Mouse (Mus musculus) kidney, adult 10 weeks (tissue): ENCODE measurements around the gene Actc1. TPM values are rescaled to one million over a fixed set of nuclear protein-coding genes. Genes with fewer than 3 reads are reported as not detected.

Experiments used
- polyA plus RNA-seq: library from polyadenylated mRNA; stranded (reverse); fragments of 350-450 nt; fragmentation: Illumina TruSeq; extraction: RNeasy Lipid Tissue Mini Kit (QIAGEN cat#74804); gene quantifications from one replicate; pipeline ENCODE4 v1.2.3, GENCODE M21; 2014; ENCODE audit warnings: low read depth, low replicate concordance

The Actc1 gene
- polyA plus RNA-seq, result not detected

DNA sequence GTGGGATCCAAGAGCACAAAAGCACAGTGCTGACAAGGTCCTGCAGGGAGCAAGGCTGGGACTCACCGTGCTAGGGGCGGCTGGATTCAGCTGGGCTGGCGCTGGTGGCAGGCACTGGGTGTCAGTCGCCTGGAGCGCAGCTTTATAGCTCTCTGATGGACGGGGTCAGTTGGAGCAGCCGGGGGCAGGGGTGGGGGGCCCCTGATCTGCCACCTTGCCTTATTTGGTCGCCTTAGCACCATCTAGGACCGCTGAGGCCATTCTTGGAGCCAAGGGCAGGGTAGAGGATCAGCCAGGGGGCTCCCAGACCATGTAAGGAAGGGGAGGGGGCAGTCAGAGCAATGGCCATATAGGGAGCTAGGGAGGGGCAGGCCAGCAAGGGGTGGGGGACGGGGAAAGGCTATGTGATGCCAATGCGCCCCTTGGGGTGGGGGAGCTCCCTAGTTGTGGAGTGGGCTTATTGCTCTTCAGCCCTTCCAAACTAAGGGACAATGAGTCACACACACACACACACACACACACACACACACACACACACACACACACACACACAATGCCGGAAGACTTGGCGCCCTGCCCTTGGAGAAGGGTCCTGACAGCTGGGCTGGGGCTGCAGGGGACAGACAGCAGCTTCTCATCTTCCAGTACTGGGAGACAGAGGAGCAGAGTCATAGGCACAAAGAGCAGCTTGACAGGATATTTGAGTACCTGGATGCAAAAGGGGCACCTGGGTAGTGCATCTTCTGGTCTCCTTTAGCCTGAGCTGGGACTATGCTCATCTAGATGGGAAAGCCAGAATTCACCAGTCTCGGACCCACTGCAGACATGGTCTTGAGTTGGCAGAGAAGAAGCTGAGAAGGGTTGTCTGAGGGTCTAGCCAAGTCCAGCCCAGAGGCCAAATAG lies at the start of gene Actc1:
Gene Actc1 (minus strand): TSS at position 853 of the 903 bp plus-strand sequence.

DNA sequence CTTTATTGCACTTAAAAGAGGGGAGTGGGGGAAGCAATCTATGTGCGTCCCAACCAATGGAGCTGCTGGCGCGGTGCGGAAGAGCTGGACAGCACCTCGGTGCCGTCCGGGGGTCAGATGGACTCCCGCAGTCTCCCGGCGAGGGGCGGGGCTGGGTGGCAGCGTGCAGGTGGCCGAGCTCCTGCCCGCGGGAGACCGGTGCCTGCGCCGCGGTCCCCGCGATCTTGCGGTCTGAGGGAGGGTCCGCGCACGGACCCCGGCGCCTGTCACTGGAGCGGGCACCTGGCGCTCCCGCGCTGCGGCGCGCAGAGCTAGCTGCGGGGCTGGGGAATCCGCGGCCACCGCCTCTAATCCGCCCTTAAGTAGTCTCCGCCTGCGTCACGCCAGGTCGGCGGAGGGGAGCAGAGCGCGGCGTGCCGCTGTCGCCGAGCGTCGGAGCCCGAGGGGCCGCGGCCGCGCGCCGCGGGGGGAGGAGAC lies 40.0 kb downstream of the Actc1 start, which contains the start of gene Gjd2:
Gene Gjd2 (minus strand): TSS at position 325 of the 477 bp plus-strand sequence.

Other genes starting within 250 kb of the Actc1 start
- gene Scg5, start 224.4 kb downstream of the Actc1 start, polyA plus RNA-seq, result 33.6 TPM
- 3.4 TPM for gene Arhgap11a, start 204.9 kb downstream of the Actc1 start, polyA plus RNA-seq
- not detected for gene Gjd2, start 39.9 kb downstream of the Actc1 start, polyA plus RNA-seq
- gene Aqr, start 133.5 kb upstream of the Actc1 start, polyA plus RNA-seq, result 32.7 TPM
- 24.6 TPM for gene Zfp770, start 147.9 kb upstream of the Actc1 start, polyA plus RNA-seq